Mouse (Mus musculus) C2C12 (cell line): ENCODE results near the gene Scd2.

Experiments
- CTCF ChIP-seq: IDR thresholded peaks from one replicate; pipeline ENCODE4 v1.5.1; 2011; ENCODE audit not compliant: control insufficient read depth, insufficient read depth, insufficient read length
- MAX ChIP-seq: IDR thresholded peaks from one replicate; pipeline ENCODE4 v1.6.1; 2011; ENCODE audit warnings: mild to moderate bottlenecking, control low read depth

GRCm38 (mm10) chr19:44295251-44295650 lies 1.8 kb downstream of the Scd2 start:
- TF ChIP-seq CTCF (no peak), MAX (no peak)
